Mouse (Mus musculus) myocyte (in vitro differentiated cells): ENCODE measurements at regions not wholly inside any gene's neighbourhood (a gene's known extent, or its start where the extent isn't known, plus 50 kb on each side); places are given as distances from the start of the nearest gene placed in this dataset.

Source experiments
- E2F4 ChIP-seq: IDR thresholded peaks from one replicate; pipeline ENCODE4 v1.6.1; 2011; ENCODE audit warnings: mild to moderate bottlenecking, control low read depth, moderate library complexity; ENCODE audit not compliant: insufficient read depth
- MAX ChIP-seq: IDR thresholded peaks from one replicate; pipeline ENCODE4 v1.6.1; 2011; ENCODE audit warnings: low read depth, mild to moderate bottlenecking, control low read depth
- MYOG ChIP-seq, 3 experiments: IDR thresholded peaks; one replicate each; pipeline ENCODE4 v1.6.1; 2011; ENCODE audit warnings: control low read depth in 2 of 3, low read depth in 2 of 3, mild to moderate bottlenecking in 2 of 3; ENCODE audit not compliant: insufficient read length in 2 of 3, control insufficient read depth in 1 of 3, insufficient read depth in 1 of 3
- POLR2AphosphoS2 ChIP-seq: IDR thresholded peaks from one replicate; pipeline ENCODE4 v1.6.1; 2011; ENCODE audit warnings: low read depth, control low read depth; ENCODE audit not compliant: insufficient read length
- REST ChIP-seq: IDR thresholded peaks from one replicate; pipeline ENCODE4 v1.6.1; 2011; ENCODE audit warnings: mild to moderate bottlenecking, control low read depth, moderate library complexity; ENCODE audit not compliant: insufficient read depth, insufficient read length
- USF1 ChIP-seq: IDR thresholded peaks from one replicate; pipeline ENCODE4 v1.6.1; 2011; ENCODE audit warnings: low read depth, mild to moderate bottlenecking, control low read depth, moderate library complexity

GRCm38 (mm10) chr15:64558220-64558619 is 259.3 kb upstream of the Gm21798 start:
- TF ChIP-seq E2F4 (no peak), USF1 (no peak), MYOG (IDR thresholded peaks at IDR 0.05; ENCODE audit: control insufficient read depth in 1 of 3, insufficient read depth in 1 of 3, insufficient read length in 2 of 3, low read depth in 2 of 3) (no peak), MAX (no peak), POLR2AphosphoS2 (no peak), REST (no peak)
